Mouse (Mus musculus) WW6 (cell line): ENCODE measurements around the gene Hoxc5.

ENCODE experiments used
- DNase-seq: peaks from one replicate; pipeline ENCODE4 v3.0.0-alpha.2; 2013; ENCODE audit warnings: low read depth, low spot score

The Hoxc5 gene

DNA sequence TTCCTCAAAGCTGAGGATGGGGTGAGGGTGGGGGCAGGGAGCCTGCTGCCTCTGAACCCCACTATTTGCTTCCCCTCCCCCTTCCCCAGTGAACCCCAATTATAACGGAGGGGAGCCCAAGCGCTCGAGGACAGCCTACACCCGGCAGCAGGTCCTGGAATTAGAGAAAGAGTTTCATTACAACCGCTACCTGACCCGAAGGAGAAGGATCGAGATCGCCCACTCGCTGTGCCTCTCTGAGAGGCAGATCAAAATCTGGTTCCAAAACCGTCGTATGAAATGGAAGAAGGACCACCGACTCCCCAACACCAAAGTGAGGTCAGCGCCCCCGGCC is 68.3 kb downstream of the Hoxc5 start:
- no peak for DNase-seq

DNA sequence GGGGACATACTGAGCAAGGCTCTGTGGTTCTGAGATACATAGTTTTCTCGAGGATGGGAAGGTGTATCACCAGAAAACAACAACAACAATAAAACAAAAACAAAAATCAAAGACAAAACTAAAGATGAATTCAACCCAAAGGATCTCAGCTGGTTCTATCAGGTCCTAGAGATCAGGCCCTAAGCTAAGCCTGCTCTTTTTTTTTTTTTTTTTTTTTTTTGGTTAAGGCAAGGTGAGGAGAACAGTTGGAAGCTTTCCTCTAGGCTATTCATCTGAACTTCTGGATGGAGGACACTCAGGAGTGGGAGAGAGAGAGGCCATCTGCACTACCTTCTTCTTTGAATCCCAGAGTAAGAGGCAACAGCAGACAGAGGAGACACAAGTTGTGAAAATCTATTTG is 70.3 kb downstream of the Hoxc5 start:
- DNase-seq = no peak

DNA sequence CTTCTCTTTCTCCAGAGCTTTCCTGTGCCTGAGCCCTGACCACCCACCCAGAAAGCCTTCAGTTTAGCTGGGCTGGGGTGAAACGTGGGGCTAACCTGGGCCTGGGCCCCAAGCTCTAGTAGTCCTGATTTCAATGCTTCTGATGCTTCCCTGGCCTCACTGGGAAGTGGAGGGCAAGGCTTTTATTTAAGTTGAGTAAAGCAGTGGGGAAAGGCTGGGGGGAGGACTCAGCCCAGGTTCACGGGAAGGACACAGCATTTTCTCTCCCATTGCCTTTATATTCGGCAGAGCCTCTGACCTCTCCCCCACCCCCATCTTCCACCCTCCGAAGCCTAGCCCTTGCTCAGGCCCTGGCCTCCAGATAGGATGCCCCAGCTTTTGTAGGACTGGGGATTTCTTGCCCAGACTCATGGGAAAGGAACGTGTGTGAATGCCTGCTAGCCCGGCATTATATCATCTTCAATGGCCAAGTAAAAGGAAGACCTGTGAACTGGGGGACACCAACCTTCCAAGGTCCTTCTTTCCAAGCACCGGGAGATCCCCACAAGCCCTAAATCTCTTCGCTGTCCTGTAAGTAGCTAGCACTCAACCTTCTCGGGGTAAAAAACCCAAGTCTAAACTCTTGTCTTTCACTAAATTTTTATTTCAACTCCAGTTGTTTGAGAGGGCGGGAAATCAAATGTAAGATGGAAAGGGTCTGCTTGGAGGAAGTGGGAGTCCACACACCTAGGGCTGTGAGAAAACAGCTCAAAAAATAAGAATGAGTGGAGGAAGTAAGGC is 71.6 kb downstream of the Hoxc5 start:
- no peak for DNase-seq

DNA sequence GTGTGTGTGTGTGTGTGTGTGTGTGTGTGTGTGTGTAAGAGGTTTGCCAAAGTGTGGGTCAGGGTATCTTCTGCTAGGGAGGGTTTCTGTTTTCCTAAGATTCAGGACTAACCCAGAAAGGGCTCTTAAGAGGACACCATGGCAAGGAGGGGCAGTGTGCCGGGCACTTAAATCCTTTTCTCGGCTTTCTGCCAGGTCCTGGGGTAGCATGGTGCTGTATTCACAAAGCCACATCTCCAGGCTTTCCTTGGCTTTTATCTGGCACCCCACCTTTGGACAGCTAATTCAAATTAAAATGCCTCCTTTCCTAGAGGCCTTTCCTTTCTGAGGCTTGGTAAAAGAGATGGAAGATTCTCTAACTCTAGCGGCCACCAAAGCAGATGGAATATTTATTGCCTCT is 72.4 kb downstream of the Hoxc5 start:
- DNase-seq = no peak

DNA sequence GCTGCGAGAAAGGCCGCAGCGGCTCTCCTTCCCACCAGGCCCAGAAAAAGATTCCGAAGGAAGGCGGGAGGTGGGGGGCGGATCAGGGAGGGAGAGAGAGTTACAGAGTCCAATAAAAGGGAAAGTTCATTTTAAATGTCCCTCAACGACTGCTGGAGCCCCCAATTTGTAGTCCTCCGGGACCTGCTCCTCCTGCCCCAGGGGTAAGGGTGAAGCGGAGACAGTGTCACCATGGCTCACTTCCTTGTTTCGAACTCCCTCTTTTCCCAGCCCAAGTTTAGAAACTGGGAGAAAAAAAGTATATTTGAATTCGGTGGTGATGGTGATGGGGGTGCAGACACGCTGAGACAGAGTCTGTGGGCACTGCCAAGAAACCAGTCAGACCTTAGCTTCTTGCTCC is 73.4 kb downstream of the Hoxc5 start:
- DNase-seq = no peak

DNA sequence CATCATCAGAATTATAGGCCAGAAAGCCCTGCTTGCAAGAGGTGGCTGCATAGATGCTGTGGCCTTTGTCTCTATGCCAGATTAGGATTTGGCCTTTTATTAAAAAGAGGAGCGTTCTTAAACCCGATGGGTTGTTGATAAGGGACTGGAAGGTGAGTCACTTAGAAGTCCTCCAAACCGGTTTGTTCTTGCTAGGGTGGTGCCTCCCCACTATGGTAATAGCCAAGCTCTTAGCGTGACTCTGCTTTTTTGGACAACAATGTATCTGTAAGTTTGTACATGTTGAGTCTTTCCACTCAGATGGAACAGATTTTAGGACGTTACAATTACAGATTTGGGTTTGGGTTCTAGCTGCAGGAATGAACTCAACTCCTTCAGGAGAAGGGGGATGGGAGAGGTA is 74.4 kb downstream of the Hoxc5 start:
- DNase-seq = no peak

DNA sequence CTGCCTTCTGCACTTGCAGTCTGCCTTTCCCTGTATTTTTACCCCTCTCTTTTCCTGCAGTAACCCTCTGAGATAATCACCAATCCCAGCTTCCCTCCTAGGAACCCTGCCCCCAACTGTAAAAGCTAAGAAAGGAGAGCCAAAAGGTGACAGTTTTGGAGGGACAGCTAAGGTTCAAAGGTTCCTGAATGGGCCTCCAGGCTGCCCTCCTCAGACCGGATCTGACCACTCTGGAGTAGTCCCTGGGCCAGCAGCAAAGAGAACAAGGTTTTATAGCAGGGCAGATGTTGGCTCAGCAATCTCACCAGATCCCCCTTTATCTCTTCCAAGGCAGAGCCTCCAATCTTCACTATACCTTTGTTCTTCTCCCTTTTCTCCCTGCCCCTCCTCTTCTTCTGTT is 75.0 kb downstream of the Hoxc5 start:
- no peak for DNase-seq

DNA sequence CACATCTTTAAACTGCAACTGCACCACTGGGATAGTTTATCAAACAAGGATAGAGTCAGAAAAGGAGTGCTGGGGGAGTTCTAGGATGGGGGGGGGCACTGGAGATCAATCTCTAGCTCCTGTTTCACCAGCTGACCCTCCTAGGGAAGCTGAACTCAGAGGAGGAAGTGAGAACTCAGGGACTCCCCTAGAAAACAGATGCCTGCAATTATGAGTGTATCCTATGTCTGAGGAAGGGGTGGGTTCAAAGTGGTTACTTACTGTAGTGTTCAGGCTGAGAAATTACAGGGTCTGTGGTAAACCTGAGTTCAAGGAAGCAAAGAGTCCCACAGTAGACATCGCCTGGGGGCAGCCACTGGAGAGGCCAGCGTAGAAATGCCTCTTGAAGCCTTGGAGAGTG is 84.4 kb downstream of the Hoxc5 start:
- DNase-seq = no peak

DNA sequence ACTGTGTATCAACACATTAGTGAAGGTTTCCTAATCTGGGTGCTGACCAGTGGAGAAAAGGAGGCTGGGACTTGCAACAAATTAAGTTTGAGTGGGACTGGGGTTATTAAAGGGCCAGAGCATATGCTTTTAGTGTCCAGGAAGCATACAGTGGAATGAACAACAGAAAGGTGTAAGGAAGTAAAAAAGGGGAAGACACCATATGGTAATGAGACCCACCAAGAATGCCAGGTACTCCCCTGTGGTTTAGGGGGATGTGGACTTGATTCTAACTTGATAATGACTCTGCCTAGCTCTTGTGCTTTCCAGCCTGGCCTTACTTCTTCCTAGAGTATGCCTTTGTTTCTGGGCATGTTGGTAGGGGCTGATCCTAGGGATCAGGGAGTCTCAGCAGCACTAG is 86.0 kb downstream of the Hoxc5 start:
- no peak for DNase-seq

DNA sequence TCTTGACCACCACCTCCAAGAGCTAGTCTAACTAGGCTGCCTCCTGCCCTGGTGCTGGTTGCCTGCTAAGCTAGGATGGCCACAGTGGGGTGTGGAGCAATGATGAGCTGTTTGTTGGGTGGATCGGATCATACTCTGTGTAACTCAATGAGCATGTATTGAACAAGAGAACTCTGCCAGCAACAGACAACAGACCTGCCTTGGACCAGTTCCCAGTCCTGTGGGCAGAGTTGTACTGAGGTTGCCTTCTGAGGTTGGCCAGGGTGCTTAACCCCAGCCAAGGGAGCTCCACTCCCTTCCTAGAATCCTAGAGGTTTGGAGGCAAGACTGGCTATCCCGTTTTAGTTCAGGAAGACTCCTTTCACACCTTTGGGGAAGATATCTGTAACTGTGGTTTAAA is 89.2 kb downstream of the Hoxc5 start:
- no peak for DNase-seq

DNA sequence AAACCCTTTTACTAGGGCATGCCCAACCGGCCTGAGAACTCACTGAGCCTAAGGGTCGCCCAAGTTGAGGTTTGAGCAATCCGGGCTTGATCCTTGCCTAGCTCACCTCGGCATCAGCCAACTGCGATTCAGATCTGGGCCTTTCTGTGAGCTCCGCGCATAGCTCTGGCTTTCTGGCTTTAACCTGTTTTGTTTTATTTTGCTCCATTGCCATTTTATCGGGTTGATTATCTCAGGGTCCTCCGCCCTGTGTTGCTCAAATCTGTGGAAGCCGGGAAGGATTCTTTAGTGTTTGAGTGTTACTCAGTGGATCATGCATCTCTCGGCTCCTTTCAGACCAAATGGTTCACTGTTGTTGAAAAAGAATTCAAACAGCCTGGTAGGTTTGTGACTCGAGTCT is 91.5 kb downstream of the Hoxc5 start:
- no peak for DNase-seq

DNA sequence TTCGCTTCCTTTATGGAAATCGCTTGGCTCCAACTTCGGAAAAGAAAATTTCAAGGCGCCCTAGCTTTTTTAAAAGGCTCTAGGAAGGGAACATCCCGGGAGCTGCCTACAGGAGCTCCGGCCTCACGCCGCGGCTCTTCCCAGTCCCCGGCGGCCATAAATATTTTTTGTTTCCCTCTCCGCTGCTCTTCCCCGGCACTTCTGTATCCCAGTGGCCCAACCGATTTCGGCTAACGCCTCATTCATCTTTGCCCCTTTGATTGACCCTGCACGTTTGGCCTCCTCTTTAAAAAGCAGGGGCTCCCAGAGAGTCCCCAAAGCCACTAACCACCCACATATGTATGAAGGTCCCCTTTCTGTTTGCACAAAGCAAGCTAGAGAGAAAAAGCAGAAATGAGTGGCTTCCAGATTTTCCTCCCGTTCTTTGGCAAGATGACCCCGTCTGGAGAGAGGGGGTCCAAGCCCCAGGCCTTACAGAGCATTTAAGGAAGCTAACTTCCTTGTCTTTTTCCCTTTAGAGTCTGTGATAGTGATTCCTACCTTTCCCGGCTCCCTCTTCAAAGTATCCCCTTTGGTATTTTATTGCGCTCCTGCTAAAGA is 92.2 kb downstream of the Hoxc5 start:
- no peak for DNase-seq

DNA sequence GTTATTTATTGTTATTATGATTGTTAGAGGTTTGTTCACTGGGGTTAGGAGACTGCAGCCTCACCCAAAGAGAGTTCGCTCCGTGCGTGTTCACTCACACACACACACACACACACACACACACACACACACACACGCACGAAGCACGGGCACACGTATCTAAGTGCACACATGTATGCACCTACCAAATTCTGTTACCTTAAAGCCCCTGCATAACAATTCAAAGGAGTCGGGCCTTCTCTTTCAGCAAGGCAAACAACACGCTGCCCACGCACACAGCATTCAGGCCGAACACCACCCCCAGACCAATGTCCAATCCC is 92.7 kb downstream of the Hoxc5 start:
- no peak for DNase-seq

DNA sequence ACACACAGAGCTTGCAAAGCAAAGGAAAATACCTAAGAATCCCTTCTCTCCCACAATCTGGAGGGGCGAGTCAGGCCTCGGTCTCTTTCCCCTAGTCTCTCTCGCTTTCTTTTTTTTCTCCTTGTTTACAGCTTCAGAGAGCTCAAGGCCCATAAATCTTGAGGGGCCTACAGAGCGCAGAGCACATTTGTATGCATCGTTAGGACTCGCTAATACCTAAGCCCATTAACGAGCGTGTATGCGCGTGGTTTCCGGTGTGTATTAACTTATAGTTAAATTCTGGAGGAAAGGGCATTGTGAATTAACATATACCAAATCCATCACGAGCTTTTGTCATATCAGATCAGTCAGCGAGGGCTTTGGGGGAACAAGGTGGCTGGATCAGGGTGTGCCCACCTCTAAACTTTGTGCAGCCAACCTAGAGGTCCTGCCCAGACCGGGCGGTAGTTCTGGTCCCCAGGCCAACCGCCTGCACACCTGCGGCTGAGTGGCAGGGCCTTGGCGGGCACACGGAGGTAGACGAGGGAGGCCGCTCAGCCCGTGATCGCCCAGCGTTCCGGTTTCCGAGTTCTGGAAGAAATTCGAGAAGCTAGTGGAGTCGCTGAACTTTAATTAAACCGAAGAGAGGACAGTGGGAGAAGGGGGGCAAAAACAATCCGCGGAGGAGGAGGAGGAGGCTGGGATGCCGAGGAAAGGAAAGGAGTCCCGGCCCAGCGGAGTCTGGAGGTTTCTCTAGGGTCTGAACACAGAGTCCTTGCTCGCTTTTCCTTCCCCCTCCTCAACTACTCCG is 93.3 kb downstream of the Hoxc5 start:
- no peak for DNase-seq

DNA sequence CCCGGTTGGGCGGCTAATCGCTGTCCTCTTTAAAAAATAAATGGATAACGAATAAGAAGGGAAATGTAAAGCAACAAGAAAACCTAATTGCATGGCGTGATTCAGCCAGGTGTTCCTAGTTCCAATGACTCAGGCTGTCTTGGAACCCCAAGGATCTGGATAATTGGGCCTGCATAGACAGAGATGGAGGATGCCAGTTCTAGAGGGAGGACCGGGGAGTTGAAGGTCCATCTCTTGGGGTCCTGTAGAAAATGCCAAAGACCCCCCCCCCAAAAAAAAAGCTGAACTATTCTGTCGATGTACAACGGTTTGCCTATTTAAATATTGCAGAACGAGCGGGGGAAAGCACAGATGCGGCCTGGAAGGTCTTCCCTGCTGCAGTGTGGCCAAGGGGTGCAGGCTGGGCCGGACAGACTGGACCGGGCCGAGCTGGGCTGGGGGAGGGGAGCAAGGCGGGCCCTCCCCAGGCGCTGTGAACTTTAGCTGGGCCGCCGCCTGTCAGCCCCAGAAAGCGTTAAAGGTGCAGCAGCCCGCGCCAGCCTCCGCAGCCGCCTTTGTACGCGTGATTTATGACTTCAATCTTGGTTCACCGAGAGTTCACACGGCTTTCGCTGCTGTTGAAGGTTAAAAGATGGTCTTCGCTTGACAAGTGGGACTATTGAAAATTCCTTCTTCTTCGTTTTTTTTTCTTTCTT is 94.0 kb downstream of the Hoxc5 start:
- DNase-seq = no peak

DNA sequence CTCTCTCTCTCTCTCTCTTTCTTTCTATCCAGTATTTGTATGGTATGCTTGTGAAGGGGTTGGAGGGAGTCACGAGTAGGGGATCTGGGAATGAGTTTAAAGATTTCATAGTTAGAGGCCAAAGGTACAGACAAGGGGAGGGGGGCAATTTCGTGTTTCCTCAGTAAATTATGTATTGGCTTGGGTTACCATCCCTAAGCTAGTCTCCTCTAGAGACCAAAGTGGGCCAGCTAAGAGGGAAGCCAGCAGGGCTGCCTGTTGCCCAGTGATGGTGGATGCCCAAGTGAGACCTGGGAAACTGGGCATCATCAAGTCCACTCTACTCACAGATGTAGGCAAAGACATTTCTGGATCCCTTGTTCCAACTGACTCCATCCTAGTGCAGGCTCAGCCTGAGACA is 94.7 kb downstream of the Hoxc5 start:
- DNase-seq = no peak

DNA sequence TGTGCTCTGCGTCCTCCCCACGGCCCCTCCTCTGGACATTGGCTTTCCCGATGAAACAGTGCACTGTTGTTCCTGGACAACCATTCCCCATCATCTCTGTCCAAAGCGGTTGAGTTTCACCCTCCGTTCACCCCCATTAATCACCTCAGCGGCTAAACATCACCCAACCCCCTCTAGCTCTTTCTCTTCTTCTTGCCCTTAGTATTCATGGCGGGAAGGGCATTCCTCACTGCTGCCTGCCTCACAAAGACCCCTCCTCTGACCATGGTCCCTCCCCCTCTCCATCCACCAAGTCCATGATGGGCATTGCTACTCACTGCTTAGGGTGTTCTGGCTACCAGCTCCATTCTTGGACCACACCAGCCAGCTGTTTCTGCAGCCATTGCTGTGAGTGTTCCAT is 98.4 kb downstream of the Hoxc5 start:
- no peak for DNase-seq
